Mouse (Mus musculus): ENCODE data around the gene Nr6a1.

The Nr6a1 gene

GRCm38 (mm10) chr2:38936721-38937378, 9.4 kb upstream of the Nr6a1 start:
- DNase-seq = no peak

GRCm38 (mm10) chr2:38934936-38935335, 7.4 kb upstream of the Nr6a1 start:
- DNase-seq = no peak

- no peak for DNase-seq
Observed at GRCm38 (mm10) chr2:38933931-38934330, 6.4 kb upstream of the Nr6a1 start.

- DNase-seq = peak; percentile 46 to 70
Observed at GRCm38 (mm10) chr2:38931851-38932667, 4.6 kb upstream of the Nr6a1 start, which contains the start of gene Olfml2a. Gene Olfml2a, plus strand, starts transcription at chr2:38931978.

DNA sequence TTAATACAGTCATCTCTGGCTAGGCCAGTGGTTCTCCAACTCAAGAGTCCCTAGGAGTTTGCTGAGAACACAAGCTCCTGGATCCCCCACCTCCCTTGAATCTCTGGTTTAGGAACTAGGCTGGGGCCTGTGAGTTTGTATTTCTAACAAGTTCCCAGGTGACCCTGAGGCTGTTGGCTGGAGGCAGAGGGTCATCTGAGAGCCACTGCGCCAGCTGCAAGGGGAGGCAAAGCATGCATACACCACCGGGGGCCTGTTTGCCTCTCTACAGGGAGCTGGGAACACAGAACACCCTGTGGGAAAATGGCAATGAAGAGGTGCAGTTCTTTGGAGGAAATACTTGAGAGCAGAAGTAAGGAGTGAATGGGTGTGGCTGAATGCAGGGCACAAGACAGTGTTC, 2.8 kb upstream of the Nr6a1 start:
- no peak for DNase-seq

DNA sequence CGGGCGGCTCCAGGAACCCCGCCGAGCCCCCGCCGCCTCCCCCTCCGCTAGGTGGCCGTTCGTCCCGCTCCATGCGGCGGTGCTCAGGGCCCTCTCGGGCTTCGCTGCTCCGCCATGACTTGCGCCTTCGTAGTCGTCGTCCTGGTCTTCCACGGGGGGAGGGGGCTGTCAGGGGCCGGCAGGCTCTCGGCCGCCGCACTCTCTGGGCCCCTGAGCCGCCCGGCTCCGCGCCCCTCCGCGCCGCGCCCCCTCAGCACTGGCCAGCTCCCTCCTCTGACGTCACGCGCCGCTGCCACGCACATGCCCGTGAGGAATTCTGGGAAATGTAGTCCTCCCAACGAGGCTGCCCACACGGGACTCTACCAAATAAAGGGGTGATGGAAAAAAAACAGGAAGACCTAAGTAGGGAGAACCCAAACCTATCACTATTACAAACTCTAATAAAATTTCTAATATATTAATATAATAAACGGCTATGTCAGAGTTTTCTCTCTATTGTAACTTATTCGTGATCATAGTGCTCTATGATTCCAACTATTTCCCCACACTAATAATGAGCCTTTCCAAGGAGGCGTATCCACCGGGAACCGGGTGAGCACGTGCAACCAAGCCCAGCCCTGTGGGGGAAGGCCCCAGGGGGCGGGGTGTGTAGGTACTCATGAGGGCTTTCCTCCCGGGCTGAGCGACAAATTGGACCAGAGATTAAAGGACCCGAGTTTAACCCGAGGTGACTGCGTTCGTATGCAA, 1.2 kb downstream of the Nr6a1 start:
- peak; percentile 84 to 88 for DNase-seq

DNA sequence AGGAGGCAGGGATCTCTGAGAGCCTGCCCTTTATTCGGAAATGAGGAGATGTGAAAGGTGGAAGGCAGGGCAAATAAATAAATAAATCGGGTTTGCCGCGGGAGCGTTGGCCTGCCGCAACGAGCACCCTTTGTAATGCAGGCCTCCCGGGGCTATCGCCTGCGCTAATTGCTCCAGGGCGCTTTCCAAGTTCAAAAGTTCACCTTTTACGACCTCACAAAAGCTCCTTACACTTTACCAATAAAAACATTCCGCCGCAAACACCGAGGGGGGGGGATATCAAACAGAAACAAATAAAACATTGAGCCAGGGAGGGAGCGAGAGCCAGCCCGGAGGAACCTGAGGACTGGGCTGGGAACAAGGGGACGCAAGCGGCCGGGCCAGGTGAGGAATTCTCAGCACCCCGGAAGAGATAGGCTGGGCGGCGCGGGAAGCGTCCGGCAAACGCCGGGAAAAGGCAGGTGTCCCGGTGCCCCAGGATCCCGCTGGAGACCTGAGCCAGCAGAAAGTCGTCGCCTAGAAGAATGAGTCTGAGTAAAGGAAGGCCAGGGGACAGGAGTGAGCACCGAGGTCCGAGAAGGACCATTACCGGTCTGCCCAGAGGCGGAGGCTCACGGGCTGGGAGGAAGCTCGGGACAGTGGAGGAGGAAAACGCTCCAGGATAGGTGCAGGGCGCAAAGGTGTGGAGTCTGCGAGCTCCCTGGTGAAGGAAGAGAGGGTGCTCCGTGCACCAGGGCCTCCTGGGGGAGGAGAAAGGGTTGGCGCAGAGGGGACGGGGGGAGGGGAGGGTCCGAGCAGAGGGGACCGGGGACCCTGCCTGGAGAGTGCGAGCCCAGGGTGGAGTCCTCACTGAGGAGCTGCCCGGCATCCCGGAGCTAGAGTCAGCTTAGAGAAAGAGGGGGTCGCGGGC, 2.1 kb downstream of the Nr6a1 start:
- peak in 1 of 2 experiments; percentile 17 for DNase-seq

DNA sequence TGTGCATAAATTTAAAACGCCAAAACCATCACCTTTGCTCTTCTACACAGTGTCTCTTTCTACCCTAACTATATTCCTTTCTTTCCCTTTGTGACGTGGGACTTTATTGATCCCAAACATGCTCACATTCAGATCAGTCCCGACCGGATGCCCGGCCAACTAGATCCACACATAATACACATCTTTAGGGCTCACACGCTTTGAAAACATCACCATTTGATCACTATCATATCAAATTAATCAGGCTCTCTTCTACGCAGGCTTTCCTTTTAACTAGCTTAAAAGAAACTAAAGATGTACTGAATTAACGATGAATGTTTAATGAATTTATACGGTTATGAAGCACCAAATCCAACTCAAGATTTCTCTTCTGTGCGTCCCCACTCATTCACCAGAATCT, 2.9 kb downstream of the Nr6a1 start:
- DNase-seq = no peak

DNA sequence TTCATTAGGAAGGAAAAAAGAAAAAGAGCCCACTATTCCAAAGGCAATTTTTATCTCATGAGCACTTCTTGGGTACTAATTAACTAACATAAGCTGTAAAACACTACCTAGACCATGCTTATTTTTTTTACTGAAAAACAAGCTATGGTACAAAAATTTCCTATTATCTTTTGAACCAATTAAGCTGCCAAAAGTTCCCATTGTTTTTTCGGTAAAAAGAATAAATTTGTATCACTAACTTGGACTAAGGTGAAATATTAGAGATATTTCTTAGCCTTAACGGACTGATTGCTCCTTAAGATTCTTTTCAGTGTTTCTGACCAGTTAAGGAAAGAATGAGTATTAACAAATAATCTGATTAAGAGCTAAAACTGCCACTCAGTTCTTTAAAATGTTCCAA, 3.6 kb downstream of the Nr6a1 start:
- DNase-seq = no peak

- DNase-seq = no peak
Observed at GRCm38 (mm10) chr2:38923471-38923870, 4.0 kb downstream of the Nr6a1 start.

- no peak for DNase-seq
Observed at GRCm38 (mm10) chr2:38921374-38921773, 6.1 kb downstream of the Nr6a1 start.

GRCm38 (mm10) chr2:38916947-38917691, 10.4 kb downstream of the Nr6a1 start:
- no peak for DNase-seq

DNA sequence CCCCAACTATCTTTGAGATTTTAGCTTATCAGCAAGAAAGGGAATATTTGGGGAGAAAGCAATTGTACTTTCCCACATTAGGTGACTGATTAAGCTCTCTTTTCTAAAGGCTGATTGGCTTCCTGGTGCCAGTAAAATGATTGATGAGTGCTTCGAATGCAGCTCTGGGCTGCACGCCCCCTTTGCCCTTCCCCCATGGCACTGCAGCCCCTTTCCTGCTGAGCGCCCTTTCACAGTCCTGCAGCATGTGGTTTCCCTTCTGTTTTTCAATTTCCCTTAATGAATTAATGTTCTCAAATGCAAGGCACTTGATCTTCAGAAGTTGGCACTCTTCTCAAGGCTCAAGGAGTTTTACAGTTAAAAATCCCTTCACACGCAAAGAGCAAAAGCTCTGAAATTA, 12.5 kb downstream of the Nr6a1 start:
- no peak for DNase-seq

GRCm38 (mm10) chr2:38914517-38914916, 13.0 kb downstream of the Nr6a1 start:
- DNase-seq = no peak

DNA sequence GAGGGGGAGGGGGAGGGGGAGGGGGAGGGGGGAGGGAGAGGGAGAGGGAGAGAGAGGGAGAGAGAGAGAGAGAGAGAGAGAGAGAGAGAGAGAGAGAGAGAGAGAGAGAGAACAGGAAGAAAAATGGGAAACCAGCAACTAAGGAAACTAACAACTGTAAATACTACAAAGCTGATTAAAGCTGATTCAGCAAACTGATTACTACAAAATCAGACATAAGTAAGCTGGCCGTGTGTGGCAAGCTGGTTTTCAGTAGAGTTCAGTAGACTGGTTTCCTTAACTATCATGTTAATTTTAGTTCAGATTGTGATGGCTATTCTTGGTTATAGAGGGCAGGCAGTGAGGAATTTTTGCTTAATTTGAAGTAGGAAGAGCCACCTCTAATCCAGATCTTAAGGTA, 18.9 kb downstream of the Nr6a1 start:
- no peak for DNase-seq

DNA sequence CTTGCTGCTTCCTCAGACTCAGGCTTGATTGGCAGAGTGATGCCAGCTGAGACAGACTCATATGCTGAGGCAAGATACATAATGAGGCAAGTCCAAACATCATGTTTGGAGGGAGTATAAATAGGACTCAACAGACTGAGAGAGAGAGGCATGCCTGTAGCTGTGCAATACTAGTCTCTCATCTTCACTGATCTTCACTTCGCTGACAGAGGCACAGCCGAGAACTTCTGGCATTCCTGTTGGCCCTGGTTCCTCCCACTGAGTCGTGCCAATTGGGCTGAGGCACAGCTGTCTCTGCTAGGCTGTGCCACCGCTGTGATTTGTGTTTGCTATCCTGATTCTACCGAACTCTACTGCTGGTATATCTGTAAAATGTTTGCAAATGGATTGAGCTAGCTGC, 21.4 kb downstream of the Nr6a1 start:
- DNase-seq = no peak

- DNase-seq = no peak
Observed at GRCm38 (mm10) chr2:38904290-38904689, 23.2 kb downstream of the Nr6a1 start.

- DNase-seq = no peak
Observed at GRCm38 (mm10) chr2:38902866-38903265, 24.6 kb downstream of the Nr6a1 start.

GRCm38 (mm10) chr2:38880907-38881672, 46.4 kb downstream of the Nr6a1 start:
- DNase-seq = no peak

DNA sequence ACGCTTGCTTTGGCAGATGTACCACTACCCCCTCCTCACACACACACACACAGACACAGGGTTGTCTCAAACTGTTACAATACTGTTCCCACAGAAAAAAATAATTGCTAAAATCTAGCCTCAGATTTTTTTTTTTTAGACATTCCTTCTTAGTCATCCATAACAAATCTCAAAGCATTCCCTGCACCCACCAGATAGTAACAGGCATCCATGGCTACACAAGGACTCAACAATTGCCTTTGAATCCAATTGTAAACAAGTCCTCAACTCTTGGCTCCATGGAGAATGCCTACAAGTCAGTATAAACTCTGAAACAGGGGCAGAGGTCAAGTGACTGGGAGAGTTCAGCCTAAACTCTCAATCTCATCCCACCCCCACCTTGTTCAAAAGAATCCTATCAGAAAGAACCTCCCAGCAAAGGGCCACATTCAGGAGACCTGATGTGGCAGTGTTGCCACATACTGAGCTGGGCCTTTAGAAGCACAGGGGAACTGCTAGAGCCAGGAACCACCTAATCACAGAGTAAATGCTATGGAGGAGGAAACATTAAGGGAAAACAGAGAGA, 52.9 kb downstream of the Nr6a1 start:
- DNase-seq = no peak

DNA sequence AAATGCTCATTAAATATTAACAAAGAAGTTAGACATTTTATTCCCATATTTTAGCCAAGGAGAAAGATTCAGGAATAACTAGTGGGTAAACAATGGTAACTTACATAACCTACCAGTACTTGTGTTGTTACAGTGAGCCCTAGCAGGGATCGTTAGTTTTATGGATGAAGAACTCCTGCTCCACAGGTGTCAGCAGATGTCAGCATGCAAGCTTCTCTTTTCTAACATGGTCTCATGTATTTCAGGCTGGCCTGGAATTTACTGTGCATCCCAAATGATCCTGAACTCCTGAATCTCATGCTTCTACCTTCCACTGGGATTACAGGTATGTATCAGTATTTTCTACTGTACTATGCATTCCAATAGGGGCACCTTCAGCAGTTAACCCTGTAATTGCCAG, 54.8 kb downstream of the Nr6a1 start:
- no peak for DNase-seq

Measured in spleen, adult 18-20 months (tissue).